Mouse (Mus musculus): ENCODE measurements around the gene Cstad. TPM values are rescaled to one million over a fixed set of nuclear protein-coding genes. Genes with fewer than 3 reads are reported as not detected.

Cstad gene
- polyA plus RNA-seq, 1 experiment from 2014 or later = 2.0 TPM

- Histone ChIP-seq H3K4me1 (peaks cover 61% of the 10 kb centered on the region), H3K9ac (no peak overlapping the region), H3K27me3 (no peaks in the 10 kb centered on the region), H3K27ac (peak overlapping the region; percentile 98), H3K9me3 (no peaks in the 10 kb centered on the region), H3K36me3 (no peaks in the 10 kb centered on the region), H3K4me3 (no peak overlapping the region), H3K4me2 (no peak overlapping the region)
- ATAC-seq (ENCODE audit: insufficient number of reproducible peaks, insufficient read depth, low FRiP score, low TSS enrichment, low read depth) = no peak
- whole genome bisulfite sequencing = 40% methylated on average over 3 of the region's 3 CpGs
These were observed 4.8 kb downstream of the Cstad start for GRCm38 (mm10) chr2:30599621-30600020.

- no peak for ATAC-seq (ENCODE audit: insufficient number of reproducible peaks, insufficient read depth, low FRiP score, low TSS enrichment, low read depth)
These were observed 5.5 kb downstream of the Cstad start for GRCm38 (mm10) chr2:30600291-30600690.

DNA sequence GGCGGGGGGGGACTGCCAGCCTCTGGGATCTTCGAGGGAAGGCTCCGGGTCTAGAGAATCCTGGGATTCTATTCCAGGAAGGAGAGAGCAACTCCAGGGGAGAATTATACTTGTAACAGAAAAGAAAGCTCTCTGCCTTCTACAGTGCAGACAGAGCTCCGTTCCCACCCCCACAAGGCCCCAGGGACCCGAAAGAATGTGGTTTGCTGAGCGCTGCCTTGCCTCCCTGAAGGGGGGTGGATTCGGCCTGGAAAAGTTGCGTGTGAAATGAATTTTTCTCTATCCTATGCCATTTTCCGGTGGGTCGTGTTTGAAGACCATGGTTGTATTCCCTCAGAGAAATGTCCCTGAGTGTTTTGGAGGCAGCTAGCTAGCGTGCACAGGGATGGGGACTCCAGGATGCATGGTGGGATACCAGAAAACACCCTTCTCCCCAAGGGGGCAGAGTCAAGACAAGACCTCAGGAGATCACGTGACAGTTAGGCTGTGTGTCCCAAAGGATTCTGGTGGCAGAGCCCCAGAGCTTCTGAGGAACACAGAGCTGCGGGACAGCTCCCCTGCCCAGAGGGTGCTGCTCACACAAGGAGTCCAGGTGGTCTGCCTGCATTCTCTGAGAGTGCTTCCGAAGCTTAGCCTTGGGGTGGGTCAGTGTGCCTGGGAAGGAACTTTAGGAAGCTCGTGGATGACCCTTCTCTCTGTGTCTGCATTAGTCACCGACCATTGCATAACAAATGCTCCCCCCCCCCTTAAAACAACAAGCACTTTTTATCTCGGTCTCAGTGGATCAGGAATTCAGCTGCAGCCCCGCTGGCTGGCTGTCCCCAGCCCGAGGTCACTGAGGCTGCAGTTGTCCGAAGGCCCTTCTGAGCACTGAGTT, 6.4 kb downstream of the Cstad start:
- 6% methylated on average over 20 of the region's 20 CpGs for WGBS
- Histone ChIP-seq H3K27ac (peak overlapping the region; percentile 98), H3K9ac (peak overlapping the region; percentile 62), H3K27me3 (no peaks in the 10 kb centered on the region), H3K9me3 (no peaks in the 10 kb centered on the region), H3K4me2 (peak overlapping the region; percentile 51), H3K4me3 (peak overlapping the region; percentile 22; the same call in 1 of the 2 replicates), H3K36me3 (no peaks in the 10 kb centered on the region), H3K4me1 (peaks cover 66% of the 10 kb centered on the region)
- no peak; the same call in 1 of the 2 replicates for ATAC-seq (ENCODE audit: insufficient number of reproducible peaks, insufficient read depth, low FRiP score, low TSS enrichment, low read depth)

More at GRCm38 (mm10) chr2:30600291-30600690, 5.5 kb downstream of the Cstad start:
- H3K27me3 ChIP-seq = no peaks in the 10 kb centered on the region
- H3K4me2 ChIP-seq = peak overlapping the region; percentile 51
- peak overlapping the region; percentile 98 for H3K27ac ChIP-seq
- peak overlapping the region; percentile 62 for H3K9ac ChIP-seq
- peaks cover 66% of the 10 kb centered on the region for H3K4me1 ChIP-seq
- H3K4me3 ChIP-seq = peak overlapping the region; percentile 22
- WGBS = 7% methylated on average over 9 of the region's 9 CpGs
- H3K9me3 ChIP-seq = no peaks in the 10 kb centered on the region
- no peaks in the 10 kb centered on the region for H3K36me3 ChIP-seq

DNA sequence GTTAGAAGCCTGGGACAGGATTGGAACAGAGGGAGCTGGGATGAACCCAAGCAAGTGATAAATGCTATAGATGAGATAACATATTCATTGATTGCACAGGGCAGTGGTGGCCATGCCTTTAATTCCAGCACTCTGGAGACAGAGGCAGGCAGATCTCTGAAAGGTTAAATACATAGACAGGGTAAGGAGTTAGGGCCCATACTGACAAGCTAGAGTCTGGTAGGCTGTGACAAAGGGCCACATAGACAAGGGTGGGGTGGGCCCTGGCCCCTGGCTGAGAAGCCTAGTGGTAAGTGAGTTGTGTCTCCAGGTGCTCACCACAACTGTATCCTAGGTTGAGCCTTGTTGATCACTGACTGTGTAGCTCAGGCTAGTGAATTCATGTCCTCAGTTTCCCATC, 7.6 kb downstream of the Cstad start:
- no peak for ATAC-seq (ENCODE audit: insufficient number of reproducible peaks, insufficient read depth, low FRiP score, low TSS enrichment, low read depth)
- Histone ChIP-seq H3K27me3 (no peaks in the 10 kb centered on the region), H3K36me3 (no peaks in the 10 kb centered on the region), H3K27ac (peak overlapping the region; percentile 98), H3K4me2 (no peak overlapping the region), H3K4me1 (peaks cover 75% of the 10 kb centered on the region), H3K4me3 (no peak overlapping the region), H3K9me3 (no peaks in the 10 kb centered on the region), H3K9ac (no peak overlapping the region)

DNA sequence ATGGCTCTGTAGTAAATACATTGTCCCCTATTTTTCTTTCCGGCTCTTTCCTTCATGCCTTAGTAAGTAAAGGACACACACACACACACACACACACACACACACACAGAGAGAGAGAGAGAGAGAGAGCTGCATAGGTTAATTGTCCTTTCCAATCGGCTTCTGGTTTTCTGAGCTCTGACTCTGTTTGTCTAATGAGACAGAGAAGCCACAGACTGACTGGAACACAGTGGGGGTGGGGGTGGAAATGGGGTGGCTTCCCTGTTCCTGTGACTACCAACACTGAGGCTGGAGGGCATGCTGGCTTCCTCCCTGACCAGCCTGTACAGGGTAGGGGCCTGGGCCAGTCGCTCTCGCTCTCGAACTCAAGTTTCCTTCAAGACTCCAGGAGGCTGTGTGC, 8.9 kb downstream of the Cstad start:
- no peak overlapping the region for H3K4me3 ChIP-seq
- H3K27ac ChIP-seq = peak overlapping the region; percentile 98
- 36% methylated on average over 5 of the region's 5 CpGs for WGBS
- no peak for ATAC-seq (ENCODE audit: insufficient number of reproducible peaks, insufficient read depth, low FRiP score, low TSS enrichment, low read depth)
- H3K4me1 ChIP-seq = peaks cover 84% of the 10 kb centered on the region
- H3K9ac ChIP-seq = 0 out of 2 replicates have a peak overlapping the region, but pooled peaks have one; percentile 49
- no peaks in the 10 kb centered on the region for H3K36me3 ChIP-seq
- H3K4me2 ChIP-seq = no peak overlapping the region
- H3K27me3 ChIP-seq = no peaks in the 10 kb centered on the region
- no peaks in the 10 kb centered on the region for H3K9me3 ChIP-seq

DNA sequence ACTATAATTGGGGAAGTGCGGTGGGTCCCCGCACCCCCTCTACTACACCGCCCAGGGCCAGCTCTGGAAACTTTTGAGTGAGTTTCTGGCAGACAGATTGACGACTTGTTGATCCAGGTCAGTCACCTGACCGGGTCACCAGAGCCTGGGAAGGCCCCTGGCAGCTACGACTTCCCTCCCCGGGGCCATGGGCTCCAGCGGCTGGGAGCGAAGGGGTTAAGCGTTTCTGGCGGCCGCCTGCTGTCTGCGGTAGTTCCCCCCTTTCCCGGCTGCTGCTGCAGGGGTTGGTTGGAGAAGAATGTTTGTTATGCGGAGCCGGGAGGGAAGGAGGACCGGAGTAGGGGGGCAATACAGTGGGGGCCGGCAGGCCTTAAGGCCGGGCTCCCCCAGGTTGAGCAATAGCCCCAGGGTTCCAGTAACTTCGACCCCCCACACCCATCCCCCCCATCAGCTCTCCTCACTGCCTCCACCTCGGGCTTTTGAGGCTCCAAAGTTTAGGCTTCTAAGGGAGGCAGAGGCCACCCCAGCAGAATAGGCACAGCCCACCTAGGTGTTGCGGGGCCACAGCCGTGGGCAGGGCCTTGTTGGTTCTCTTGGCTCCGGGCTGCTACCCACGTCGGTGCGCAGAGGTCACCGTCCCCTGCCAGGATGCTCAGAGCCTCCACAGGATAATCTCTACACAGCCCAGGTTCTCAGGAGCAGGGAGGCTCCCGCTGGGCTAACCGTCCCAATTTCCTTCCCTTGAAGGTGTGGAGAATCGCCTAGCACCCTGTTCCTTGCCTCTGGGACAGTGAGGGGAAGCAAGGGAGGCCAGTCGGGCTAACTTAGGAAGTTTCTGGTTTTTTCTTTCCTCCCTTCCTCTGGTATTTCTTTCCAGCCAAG, 10.3 kb downstream of the Cstad start:
- Histone ChIP-seq H3K9me3 (no peaks in the 10 kb centered on the region), H3K27ac (peak overlapping the region; percentile 98), H3K9ac (peak overlapping the region; percentile 49; the same call in 1 of the 2 replicates), H3K4me1 (peaks cover 76% of the 10 kb centered on the region), H3K4me2 (peak overlapping the region; percentile 49), H3K27me3 (no peaks in the 10 kb centered on the region), H3K36me3 (no peaks in the 10 kb centered on the region), H3K4me3 (peak overlapping the region; percentile 14)
- 0 out of 2 replicates have a peak, but pooled peaks have one; percentile 7 for ATAC-seq (ENCODE audit: insufficient number of reproducible peaks, insufficient read depth, low FRiP score, low TSS enrichment, low read depth)
- whole genome bisulfite sequencing = 1% methylated on average over 31 of the region's 32 CpGs

GRCm38 (mm10) chr2:30605762-30606051, 10.9 kb downstream of the Cstad start:
- Histone ChIP-seq H3K4me3 (no peak overlapping the region), H3K27me3 (no peaks in the 10 kb centered on the region), H3K36me3 (no peaks in the 10 kb centered on the region), H3K4me2 (peak overlapping the region; percentile 49), H3K9ac (peak overlapping the region; percentile 49; the same call in 1 of the 2 replicates), H3K9me3 (no peaks in the 10 kb centered on the region), H3K27ac (peak overlapping the region; percentile 98), H3K4me1 (peaks cover 70% of the 10 kb centered on the region)
- WGBS = 13% methylated on average over 4 of the region's 6 CpGs
- no peak for ATAC-seq (ENCODE audit: insufficient number of reproducible peaks, insufficient read depth, low FRiP score, low TSS enrichment, low read depth)

DNA sequence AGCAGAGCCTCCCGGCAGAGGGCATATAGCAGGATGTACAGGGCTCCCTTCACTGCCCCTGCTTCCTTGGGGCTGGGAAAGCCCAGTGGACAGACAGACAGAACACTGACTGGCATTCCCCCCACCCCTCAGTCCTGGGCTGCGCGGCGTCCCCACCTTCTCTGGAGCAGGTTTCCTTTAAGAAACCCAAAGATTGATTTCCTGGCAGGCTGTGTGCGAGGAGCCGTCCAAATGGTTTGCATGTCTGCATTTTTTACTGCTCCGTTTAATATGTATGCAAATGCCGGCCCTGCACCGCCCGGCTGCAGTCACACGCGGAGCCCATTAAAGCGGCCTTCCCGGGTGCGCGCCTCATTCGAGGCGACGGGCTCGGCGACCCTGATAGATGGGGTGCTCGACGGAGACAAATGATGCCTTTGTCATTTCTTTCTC, 11.8 kb downstream of the Cstad start:
- H3K4me3 ChIP-seq = no peak overlapping the region
- peak overlapping the region; percentile 46 for H3K4me2 ChIP-seq
- no peaks in the 10 kb centered on the region for H3K9me3 ChIP-seq
- peak overlapping the region; percentile 47 for H3K9ac ChIP-seq
- no peaks in the 10 kb centered on the region for H3K27me3 ChIP-seq
- peaks cover 61% of the 10 kb centered on the region for H3K4me1 ChIP-seq
- WGBS = 11% methylated on average over 23 of the region's 23 CpGs
- ATAC-seq (ENCODE audit: insufficient number of reproducible peaks, insufficient read depth, low FRiP score, low TSS enrichment, low read depth) = no peak
- no peaks in the 10 kb centered on the region for H3K36me3 ChIP-seq
- peak overlapping the region; percentile 98 for H3K27ac ChIP-seq

DNA sequence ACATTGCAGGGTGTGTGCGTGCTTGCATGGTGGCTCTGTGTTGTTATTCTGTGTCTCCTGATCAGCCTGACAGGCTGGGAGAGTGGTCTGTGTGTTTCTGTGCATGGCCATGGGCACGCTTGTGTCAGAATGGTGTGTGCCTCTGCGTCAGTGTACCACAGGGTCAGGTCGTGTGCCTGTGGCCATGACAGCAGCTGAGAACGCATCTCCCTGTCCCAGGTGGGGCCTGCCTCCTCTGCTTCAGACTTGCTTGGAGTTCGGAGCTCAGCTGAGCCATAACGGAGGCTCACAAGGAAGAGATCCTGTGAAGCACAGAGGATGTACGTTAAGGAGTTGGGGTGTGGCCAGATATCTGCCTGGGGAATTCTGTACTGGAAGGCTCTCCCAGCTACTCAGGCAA, 13.1 kb downstream of the Cstad start:
- Histone ChIP-seq H3K4me2 (no peak overlapping the region), H3K9me3 (no peaks in the 10 kb centered on the region), H3K4me3 (no peak overlapping the region), H3K9ac (0 out of 2 replicates have a peak overlapping the region, but pooled peaks have one; percentile 16), H3K27ac (peak overlapping the region; percentile 55; the same call in 1 of the 2 replicates), H3K27me3 (no peaks in the 10 kb centered on the region), H3K4me1 (peaks cover 53% of the 10 kb centered on the region), H3K36me3 (no peaks in the 10 kb centered on the region)
- ATAC-seq (ENCODE audit: insufficient number of reproducible peaks, insufficient read depth, low FRiP score, low TSS enrichment, low read depth) = no peak
- WGBS = 64% methylated on average over 8 of the region's 8 CpGs

DNA sequence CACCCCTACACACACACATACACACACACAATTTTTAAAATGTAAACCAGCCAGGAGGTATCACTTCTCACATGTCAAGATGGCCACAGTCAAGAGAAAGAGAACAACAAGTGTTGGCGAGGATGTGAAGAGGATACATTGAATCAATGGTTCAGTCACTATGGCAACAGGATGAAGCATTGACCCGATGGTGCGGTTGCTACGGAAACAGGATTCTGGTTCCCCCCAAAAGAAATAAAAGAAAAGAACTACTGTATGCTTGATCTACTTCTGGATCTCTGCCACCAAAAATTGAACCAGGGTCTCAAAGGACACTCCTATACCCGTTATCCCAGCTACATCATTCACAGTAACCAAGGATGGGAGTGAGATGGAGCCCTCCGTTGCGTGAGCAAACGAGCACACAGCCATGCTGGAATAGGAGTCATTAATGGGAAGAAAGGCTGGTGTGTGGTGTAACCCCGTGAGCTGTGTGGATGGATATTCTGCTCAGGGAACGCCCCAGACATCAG, 13.9 kb downstream of the Cstad start:
- H3K36me3 ChIP-seq = no peaks in the 10 kb centered on the region
- peaks cover 50% of the 10 kb centered on the region for H3K4me1 ChIP-seq
- no peak overlapping the region for H3K4me2 ChIP-seq
- no peaks in the 10 kb centered on the region for H3K27me3 ChIP-seq
- H3K27ac ChIP-seq = no peak overlapping the region
- 88% methylated on average over 10 of the region's 10 CpGs for WGBS
- no peak for ATAC-seq (ENCODE audit: insufficient number of reproducible peaks, insufficient read depth, low FRiP score, low TSS enrichment, low read depth)
- H3K4me3 ChIP-seq = no peak overlapping the region
- no peaks in the 10 kb centered on the region for H3K9me3 ChIP-seq
- no peak overlapping the region; the same call in 1 of the 2 replicates for H3K9ac ChIP-seq

DNA sequence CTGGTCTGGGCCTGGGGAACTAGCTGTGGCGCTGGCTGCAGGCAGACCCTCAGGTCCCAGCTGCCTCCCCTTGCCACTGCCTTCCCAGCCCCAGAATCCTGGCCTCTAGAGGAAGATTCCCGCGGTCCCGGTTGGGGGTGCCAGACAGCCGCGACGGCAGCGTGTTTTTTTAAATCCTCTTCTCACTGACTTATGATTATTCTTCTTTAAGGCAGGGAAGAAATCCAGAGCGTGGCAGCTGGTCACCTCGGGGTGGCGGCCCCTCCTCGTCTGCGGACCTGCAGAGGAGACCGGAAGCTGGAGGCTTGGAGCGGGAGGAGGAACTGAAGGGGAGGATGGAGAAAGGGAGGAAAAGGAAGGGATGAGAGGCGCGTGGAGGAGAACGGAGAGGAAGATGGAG, 18.7 kb downstream of the Cstad start:
- peak overlapping the region; percentile 60 for H3K4me2 ChIP-seq
- peak overlapping the region; percentile 69 for H3K9ac ChIP-seq
- 1% methylated on average over 18 of the region's 18 CpGs for WGBS
- H3K27me3 ChIP-seq = no peaks in the 10 kb centered on the region
- H3K36me3 ChIP-seq = no peaks in the 10 kb centered on the region
- H3K27ac ChIP-seq = peak overlapping the region; percentile 86
- peaks cover 28% of the 10 kb centered on the region for H3K4me1 ChIP-seq
- no peak for ATAC-seq (ENCODE audit: insufficient number of reproducible peaks, insufficient read depth, low FRiP score, low TSS enrichment, low read depth)
- H3K9me3 ChIP-seq = no peaks in the 10 kb centered on the region
- H3K4me3 ChIP-seq = peak overlapping the region; percentile 29

Measured in embryonic facial prominence, embryonic 13.5 days (tissue).